Mouse (Mus musculus): ENCODE measurements at regions not wholly inside any gene's neighbourhood (a gene's known extent, or its start where the extent isn't known, plus 50 kb on each side); places are given as distances from the start of the nearest gene placed in this dataset.
"Not testable (repeated sequence)": the region's sequence is repeated elsewhere in the genome, so short reads cannot be mapped to it uniquely, and the experiment has no call there.

- no peak; the same call in 1 of the 2 replicates for ATAC-seq (replicated peaks; ENCODE audit: low FRiP score, poor library complexity, severe bottlenecking)
Measured at GRCm38 (mm10) chr4:53269251-53269842, 109.7 kb upstream of the Abca1 start.

GRCm38 (mm10) chr4:53264901-53265300, 105.2 kb upstream of the Abca1 start:
- ATAC-seq (replicated peaks; ENCODE audit: low FRiP score, poor library complexity, severe bottlenecking) = no peak

- ATAC-seq (replicated peaks; ENCODE audit: low FRiP score, poor library complexity, severe bottlenecking) = no peak
Measured at GRCm38 (mm10) chr4:53264501-53264900, 104.8 kb upstream of the Abca1 start.

- no peak for ATAC-seq (replicated peaks; ENCODE audit: low FRiP score, poor library complexity, severe bottlenecking)
Measured at GRCm38 (mm10) chr4:53263776-53264175, 104.1 kb upstream of the Abca1 start.

GRCm38 (mm10) chr4:53262466-53262865, 102.8 kb upstream of the Abca1 start:
- ATAC-seq (replicated peaks; ENCODE audit: low FRiP score, poor library complexity, severe bottlenecking) = no peak

GRCm38 (mm10) chr4:53261556-53262140, 102.0 kb upstream of the Abca1 start:
- no peak for ATAC-seq (replicated peaks; ENCODE audit: low FRiP score, poor library complexity, severe bottlenecking)

GRCm38 (mm10) chr4:53258975-53259374, 99.3 kb upstream of the Abca1 start:
- ATAC-seq (replicated peaks; ENCODE audit: low FRiP score, poor library complexity, severe bottlenecking) = no peak

- ATAC-seq (replicated peaks; ENCODE audit: low FRiP score, poor library complexity, severe bottlenecking) = no peak
Measured at GRCm38 (mm10) chr4:53256996-53257395, 97.3 kb upstream of the Abca1 start.

- ATAC-seq (replicated peaks; ENCODE audit: low FRiP score, poor library complexity, severe bottlenecking) = no peak
Measured at GRCm38 (mm10) chr4:53254483-53254882, 94.8 kb upstream of the Abca1 start.

- ATAC-seq (replicated peaks; ENCODE audit: low FRiP score, poor library complexity, severe bottlenecking) = no peak
Measured at GRCm38 (mm10) chr4:53253680-53254079, 94.0 kb upstream of the Abca1 start.

- no peak for ATAC-seq (replicated peaks; ENCODE audit: low FRiP score, poor library complexity, severe bottlenecking)
Measured at GRCm38 (mm10) chr4:53250325-53250724, 90.6 kb upstream of the Abca1 start.

GRCm38 (mm10) chr4:53246083-53246747, 86.5 kb upstream of the Abca1 start:
- ATAC-seq (replicated peaks; ENCODE audit: low FRiP score, poor library complexity, severe bottlenecking) = peak; percentile 60; the same call in 1 of the 2 replicates

GRCm38 (mm10) chr4:53245553-53245952, 85.9 kb upstream of the Abca1 start:
- ATAC-seq (replicated peaks; ENCODE audit: low FRiP score, poor library complexity, severe bottlenecking) = 0 out of 2 replicates have a peak, but pooled peaks have one; percentile 20

GRCm38 (mm10) chr4:53243473-53243872, 83.8 kb upstream of the Abca1 start:
- ATAC-seq (replicated peaks; ENCODE audit: low FRiP score, poor library complexity, severe bottlenecking) = not testable (repeated sequence)

GRCm38 (mm10) chr4:53239856-53240255, 80.2 kb upstream of the Abca1 start:
- ATAC-seq (replicated peaks; ENCODE audit: low FRiP score, poor library complexity, severe bottlenecking) = no peak

GRCm38 (mm10) chr4:53238314-53239259, 78.9 kb upstream of the Abca1 start:
- ATAC-seq (replicated peaks; ENCODE audit: low FRiP score, poor library complexity, severe bottlenecking) = no peak

GRCm38 (mm10) chr4:53235870-53236269, 76.2 kb upstream of the Abca1 start:
- no peak for ATAC-seq (replicated peaks; ENCODE audit: low FRiP score, poor library complexity, severe bottlenecking)

- no peak for ATAC-seq (replicated peaks; ENCODE audit: low FRiP score, poor library complexity, severe bottlenecking)
Measured at GRCm38 (mm10) chr4:53232436-53232835, 72.7 kb upstream of the Abca1 start.

GRCm38 (mm10) chr4:53231867-53232266, 72.2 kb upstream of the Abca1 start:
- ATAC-seq (replicated peaks; ENCODE audit: low FRiP score, poor library complexity, severe bottlenecking) = no peak

GRCm38 (mm10) chr4:53231046-53231445, 71.4 kb upstream of the Abca1 start:
- no peak for ATAC-seq (replicated peaks; ENCODE audit: low FRiP score, poor library complexity, severe bottlenecking)
